Mouse (Mus musculus) stomach, embryonic 15.5 days (tissue): Measurements from ENCODE around the gene Pde1b. TPM values are rescaled to one million over a fixed set of nuclear protein-coding genes. Genes with fewer than 3 reads are reported as not detected.

Experiments
- ATAC-seq: fragments of 200-750 bp; cut with Nextera tagmentation; 2 replicates; pipeline ENCODE4 v1.8.0; 2017; ENCODE audit warnings: low read depth, moderate number of reproducible peaks, moderate TSS enrichment; ENCODE audit not compliant: insufficient read depth, low FRiP score
- H3K27ac ChIP-seq: fragments of 300-500 bp; sonication (generic); 2 replicates; pipeline ENCODE4 v1.5.1; 2015; ENCODE audit warnings: mild to moderate bottlenecking, inconsistent platforms
- H3K27me3 ChIP-seq: fragments of 300-500 bp; sonication (generic); replicated peaks from 2 replicates; pipeline ENCODE4 v1.6.1; 2015; ENCODE audit warnings: inconsistent platforms
- H3K36me3 ChIP-seq: fragments of 300-500 bp; sonication (generic); 2 replicates; pipeline ENCODE4 v1.6.1; 2015; ENCODE audit warnings: inconsistent platforms
- H3K4me1 ChIP-seq: fragments of 300-500 bp; sonication (generic); 2 replicates; pipeline ENCODE4 v1.6.1; 2015; ENCODE audit warnings: inconsistent platforms
- H3K4me2 ChIP-seq: fragments of 300-500 bp; sonication (generic); 2 replicates; pipeline ENCODE4 v1.6.1; 2015; ENCODE audit warnings: mild to moderate bottlenecking, inconsistent platforms
- H3K4me3 ChIP-seq: fragments of 300-500 bp; sonication (generic); replicated peaks from 2 replicates; pipeline ENCODE4 v1.5.1; 2015; ENCODE audit warnings: inconsistent platforms
- H3K9ac ChIP-seq: fragments of 300-500 bp; sonication (generic); 2 replicates; pipeline ENCODE4 v1.6.1; 2015; ENCODE audit warnings: inconsistent platforms
- H3K9me3 ChIP-seq: fragments of 300-500 bp; sonication (generic); 2 replicates; pipeline ENCODE4 v1.6.1; 2016; ENCODE audit warnings: inconsistent platforms
- WGBS: fragments of 180-500 bp; shearing (Covaris S2); methylation state at CpG from one replicate; pipeline ENCODE4 v1.1.7; 2015; 5-methylcytosine and 5-hydroxymethylcytosine counted together
- polyA plus RNA-seq: library from polyadenylated mRNA; unstranded; fragments of >200 nt; fragmentation: Nextera tagmentation; extraction: Ambion mirVana; gene quantifications from 2 replicates; pipeline ENCODE4 v1.2.1, GENCODE M21; 2015

Gene Pde1b
- polyA plus RNA-seq, 1 experiment from 2014 or later, result 8.8 TPM

DNA sequence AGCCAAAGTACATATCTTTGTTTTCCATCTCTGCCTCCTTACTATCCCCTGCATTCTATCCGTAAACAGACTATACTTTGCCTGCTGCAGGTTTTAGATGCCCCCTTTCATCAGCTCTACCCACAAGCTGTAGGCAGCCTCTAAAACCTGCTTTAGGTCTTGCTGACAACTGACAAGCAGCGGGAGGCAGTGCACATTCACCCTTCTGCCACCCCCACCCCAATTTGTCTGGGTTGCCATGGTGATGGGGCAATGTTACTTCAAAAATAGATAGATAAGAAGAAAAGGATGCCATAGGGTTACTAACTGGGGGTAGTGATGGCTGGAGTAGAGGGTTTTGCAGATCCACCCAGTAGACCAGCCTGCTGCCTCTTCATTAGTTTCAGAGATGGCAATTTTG lies 18.3 kb upstream of the Pde1b start:
- WGBS, result 55% methylated on average over 2 of the region's 2 CpGs
- H3K9ac ChIP-seq, result no peak overlapping the region
- H3K4me3 ChIP-seq, result no peak overlapping the region
- no peak overlapping the region for H3K4me2 ChIP-seq
- H3K9me3 ChIP-seq, result no peaks in the 10 kb centered on the region
- H3K27me3 ChIP-seq, result no peaks in the 10 kb centered on the region
- no peak overlapping the region for H3K27ac ChIP-seq
- H3K36me3 ChIP-seq, result no peaks in the 10 kb centered on the region
- H3K4me1 ChIP-seq, result peaks cover 6% of the 10 kb centered on the region; the same call in 1 of the 2 replicates
- no peak for ATAC-seq

DNA sequence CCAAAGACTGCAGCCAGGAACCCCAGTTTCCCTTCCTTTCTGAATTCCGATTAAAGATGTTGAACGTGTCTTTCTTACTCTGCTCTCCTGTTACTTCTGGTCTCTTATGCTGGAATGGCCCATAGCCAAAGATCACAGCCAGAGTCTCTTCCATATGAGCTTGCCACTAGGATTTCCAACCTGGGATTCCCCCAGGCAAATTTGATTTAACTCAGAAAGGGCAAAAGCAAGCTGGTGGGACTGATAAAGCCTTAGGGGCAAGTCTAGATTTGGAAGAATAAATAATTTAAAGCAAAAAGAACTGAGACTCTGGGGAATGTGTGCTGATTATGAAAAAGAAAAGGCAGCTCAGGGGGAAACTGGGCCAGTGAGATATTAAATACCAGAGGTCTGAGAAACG lies 17.7 kb upstream of the Pde1b start:
- no peaks in the 10 kb centered on the region for H3K9me3 ChIP-seq
- no peak overlapping the region for H3K4me3 ChIP-seq
- H3K27me3 ChIP-seq, result no peaks in the 10 kb centered on the region
- H3K4me1 ChIP-seq, result peaks cover 6% of the 10 kb centered on the region; the same call in 1 of the 2 replicates
- H3K36me3 ChIP-seq, result no peaks in the 10 kb centered on the region
- no peak for ATAC-seq
- 66% methylated on average over 3 of the region's 3 CpGs for WGBS
- no peak overlapping the region for H3K27ac ChIP-seq
- H3K4me2 ChIP-seq, result no peak overlapping the region
- no peak overlapping the region for H3K9ac ChIP-seq

DNA sequence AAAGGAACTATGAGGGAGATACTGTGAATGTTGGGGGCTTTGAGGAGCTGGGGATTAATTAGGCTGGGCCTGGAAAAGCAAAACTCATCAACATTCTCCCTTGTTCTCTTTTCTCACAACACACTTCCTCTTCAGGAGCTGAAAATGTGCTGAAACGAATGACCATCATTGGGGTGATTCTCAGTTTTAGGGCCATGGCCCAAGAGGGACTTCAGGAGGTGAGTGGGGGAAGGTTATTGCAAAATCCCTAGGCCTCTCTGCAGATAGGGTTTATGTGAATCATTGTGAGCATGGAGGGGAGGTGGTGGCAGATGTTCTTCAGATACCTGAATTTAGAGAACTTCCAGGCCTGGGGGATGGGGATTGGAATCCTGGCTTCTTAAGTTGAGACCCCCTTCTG lies 16.2 kb upstream of the Pde1b start:
- H3K4me1 ChIP-seq, result peaks cover 6% of the 10 kb centered on the region; the same call in 1 of the 2 replicates
- whole genome bisulfite sequencing, result 47% methylated on average over 1 of the region's 1 CpGs
- no peak overlapping the region for H3K27ac ChIP-seq
- H3K9me3 ChIP-seq, result no peaks in the 10 kb centered on the region
- no peak overlapping the region for H3K9ac ChIP-seq
- no peak for ATAC-seq
- no peaks in the 10 kb centered on the region for H3K27me3 ChIP-seq
- no peak overlapping the region for H3K4me3 ChIP-seq
- no peak overlapping the region for H3K4me2 ChIP-seq
- no peaks in the 10 kb centered on the region for H3K36me3 ChIP-seq

DNA sequence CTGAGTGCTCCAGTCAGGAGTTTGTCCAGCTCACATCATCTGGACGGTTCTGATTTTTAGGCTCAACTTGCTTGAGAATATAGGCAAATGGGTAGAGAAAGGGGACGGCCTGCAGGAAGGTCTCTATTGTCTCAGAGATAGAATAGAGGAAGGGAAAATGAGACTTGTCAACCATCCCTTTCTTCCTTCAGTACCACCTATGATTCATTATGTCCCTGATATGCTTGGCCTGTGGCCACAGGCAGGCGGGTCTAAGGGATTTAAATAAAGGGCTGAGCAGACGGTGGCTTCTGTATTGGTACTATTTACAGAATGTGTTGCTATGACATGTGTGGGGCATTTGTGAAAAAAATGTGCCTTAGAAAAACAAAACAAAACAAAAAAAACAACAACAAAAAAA lies 14.5 kb upstream of the Pde1b start:
- Histone ChIP-seq H3K4me3 (no peak overlapping the region), H3K4me2 (no peak overlapping the region), H3K36me3 (no peaks in the 10 kb centered on the region), H3K9ac (no peak overlapping the region), H3K4me1 (peaks cover 6% of the 10 kb centered on the region; the same call in 1 of the 2 replicates), H3K27ac (peak overlapping the region; percentile 40), H3K9me3 (no peaks in the 10 kb centered on the region), H3K27me3 (no peaks in the 10 kb centered on the region)
- WGBS, result 50% methylated on average over 4 of the region's 4 CpGs
- ATAC-seq, result no peak

DNA sequence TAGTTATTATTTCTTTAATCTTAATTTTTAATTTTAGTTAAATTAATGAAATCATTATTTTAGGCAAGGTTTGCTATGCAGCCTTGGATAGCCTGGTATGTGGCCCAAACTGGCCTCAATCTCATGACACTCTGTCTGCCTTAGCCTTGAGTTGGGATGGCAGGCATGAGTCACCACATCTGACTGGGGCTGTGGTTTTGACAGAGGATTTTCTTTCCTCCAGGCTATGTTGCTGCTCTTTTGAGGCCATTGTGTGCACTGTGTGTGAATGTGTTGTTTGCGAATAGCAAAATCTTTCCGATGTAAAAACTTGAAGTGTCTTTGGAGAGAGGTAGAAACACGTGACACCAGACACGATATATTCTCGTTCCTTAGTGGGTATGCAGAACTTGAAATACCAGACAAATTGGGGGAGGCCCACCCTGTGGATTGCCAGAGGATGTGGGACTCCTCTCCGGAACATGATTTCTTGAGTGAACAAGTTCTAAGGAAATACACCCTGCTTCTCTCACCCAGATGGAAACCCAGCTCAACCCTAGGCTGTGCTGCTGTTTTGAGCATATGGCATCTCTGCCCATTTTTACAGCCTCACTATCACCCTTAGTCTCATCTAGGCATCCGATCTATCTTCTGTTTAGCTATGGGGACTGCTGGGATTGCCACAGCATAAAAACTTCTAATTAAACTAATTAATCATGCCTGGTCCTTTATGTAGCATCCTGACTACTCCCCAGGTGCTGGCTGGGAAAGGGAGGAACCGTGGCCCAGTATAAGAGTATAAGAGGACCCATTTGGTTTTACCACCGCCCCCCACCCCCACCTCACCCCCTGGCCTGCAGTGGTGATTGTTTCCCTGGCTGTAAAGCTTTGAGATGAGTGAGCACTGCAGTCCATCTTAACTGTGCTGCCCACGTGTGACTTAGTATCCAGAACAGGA lies 6.4 kb upstream of the Pde1b start:
- WGBS, result 70% methylated on average over 10 of the region's 10 CpGs
- no peaks in the 10 kb centered on the region for H3K27me3 ChIP-seq
- H3K4me1 ChIP-seq, result no peaks in the 10 kb centered on the region
- H3K4me2 ChIP-seq, result no peak overlapping the region
- H3K4me3 ChIP-seq, result no peak overlapping the region
- no peak for ATAC-seq
- no peak overlapping the region for H3K9ac ChIP-seq
- no peak overlapping the region for H3K27ac ChIP-seq
- no peaks in the 10 kb centered on the region for H3K9me3 ChIP-seq
- H3K36me3 ChIP-seq, result no peaks in the 10 kb centered on the region

DNA sequence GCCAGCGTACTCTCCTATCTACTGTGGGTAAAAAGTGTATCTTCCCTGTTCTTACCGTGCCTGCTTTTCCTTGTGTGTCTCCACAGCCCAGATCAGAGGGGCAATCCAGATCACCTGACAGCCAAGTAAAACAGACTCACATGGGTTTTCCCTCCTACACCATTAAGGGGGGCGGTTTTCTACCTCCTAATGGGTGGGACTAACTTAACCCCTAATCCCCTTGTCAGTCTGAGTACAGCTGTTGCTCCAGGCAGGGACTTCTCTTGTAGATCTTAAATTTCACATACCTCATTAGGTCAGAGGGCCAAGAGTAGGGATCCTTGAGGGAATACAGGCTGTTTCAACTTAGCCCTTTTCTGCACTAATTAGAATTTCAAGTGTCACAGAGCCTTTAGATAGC lies 4.7 kb upstream of the Pde1b start:
- WGBS, result 34% methylated on average over 3 of the region's 3 CpGs

DNA sequence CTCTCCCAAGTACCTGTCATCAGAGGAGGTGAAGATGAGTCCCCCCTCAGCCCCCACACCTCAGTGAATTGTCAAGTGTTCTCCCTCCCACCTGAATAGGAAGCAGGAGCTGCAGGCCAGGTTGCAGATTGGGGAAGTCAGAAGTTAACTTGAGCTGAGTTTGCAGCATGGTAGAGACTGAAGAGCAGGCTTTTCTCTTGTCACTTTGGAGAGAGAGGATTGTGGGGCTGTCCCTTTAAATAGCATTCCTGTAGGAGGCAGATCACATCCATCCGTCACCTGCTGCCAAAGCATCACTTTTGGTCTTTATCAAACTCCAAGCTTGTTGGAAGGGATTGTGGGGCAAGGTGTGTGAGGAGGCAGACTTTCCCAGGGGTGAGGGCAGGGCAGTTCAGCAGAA lies 2.1 kb upstream of the Pde1b start:
- Histone ChIP-seq H3K4me1 (peaks cover 7% of the 10 kb centered on the region; the same call in 1 of the 2 replicates), H3K27me3 (peaks cover 22% of the 10 kb centered on the region), H3K9ac (no peak overlapping the region), H3K36me3 (no peaks in the 10 kb centered on the region), H3K4me2 (no peak overlapping the region), H3K4me3 (no peak overlapping the region), H3K9me3 (no peaks in the 10 kb centered on the region), H3K27ac (no peak overlapping the region)
- 89% methylated on average over 1 of the region's 1 CpGs for WGBS
- ATAC-seq, result no peak

More for the DNA sequence above, 4.7 kb upstream of the Pde1b start:
- no peak for ATAC-seq
- Histone ChIP-seq H3K27ac (no peak overlapping the region), H3K4me1 (peaks cover 1% of the 10 kb centered on the region; the same call in 1 of the 2 replicates), H3K4me3 (no peak overlapping the region), H3K4me2 (no peak overlapping the region), H3K9me3 (no peaks in the 10 kb centered on the region), H3K9ac (no peak overlapping the region), H3K27me3 (peaks cover under 1% of the 10 kb centered on the region; the same call in 1 of the 2 replicates), H3K36me3 (no peaks in the 10 kb centered on the region)

DNA sequence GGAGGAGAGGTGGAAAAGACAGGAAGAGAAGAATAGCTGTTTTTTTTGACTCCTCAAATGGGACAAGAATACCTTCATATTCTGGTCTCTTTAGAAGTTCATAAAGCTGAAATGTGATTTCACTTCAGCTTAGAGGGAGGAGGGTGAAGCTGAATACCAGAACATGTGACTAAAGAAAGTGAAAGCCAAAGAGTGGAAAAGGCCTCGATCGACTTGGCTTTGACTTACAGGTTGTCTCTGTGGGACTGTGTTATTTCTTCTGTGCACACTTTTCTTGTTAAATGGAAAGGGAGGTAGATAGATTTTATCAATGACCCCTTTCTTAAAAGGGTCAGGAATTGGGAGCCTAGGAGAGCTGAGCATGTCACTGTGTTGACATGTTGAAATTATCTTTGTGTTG lies 1.6 kb upstream of the Pde1b start:
- Histone ChIP-seq H3K9ac (no peak overlapping the region), H3K27me3 (peaks cover 22% of the 10 kb centered on the region), H3K4me1 (peaks cover 7% of the 10 kb centered on the region; the same call in 1 of the 2 replicates), H3K9me3 (no peaks in the 10 kb centered on the region), H3K36me3 (no peaks in the 10 kb centered on the region), H3K4me2 (no peak overlapping the region), H3K27ac (no peak overlapping the region), H3K4me3 (no peak overlapping the region)
- no peak for ATAC-seq
- 37% methylated on average over 2 of the region's 2 CpGs for WGBS

DNA sequence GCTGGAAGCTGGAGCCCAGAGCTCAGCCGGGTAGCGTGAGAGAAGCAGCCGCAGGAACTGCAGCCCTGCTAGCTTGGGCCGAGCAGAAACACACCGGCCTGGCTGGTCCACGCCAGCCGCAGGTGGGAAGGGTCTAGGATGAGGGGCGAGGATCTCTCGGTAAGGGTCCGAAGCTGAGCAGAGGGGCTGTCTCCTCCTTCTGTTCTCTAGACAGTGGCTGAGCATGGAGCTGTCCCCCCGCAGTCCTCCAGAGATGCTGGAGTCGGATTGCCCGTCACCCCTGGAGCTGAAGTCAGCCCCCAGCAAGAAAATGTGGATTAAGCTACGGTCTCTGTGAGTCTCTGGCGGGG lies 392 bp downstream of the Pde1b start:
- peak overlapping the region; percentile 54 for H3K4me3 ChIP-seq
- H3K36me3 ChIP-seq, result no peaks in the 10 kb centered on the region
- WGBS, result 3% methylated on average over 15 of the region's 15 CpGs
- peaks cover 7% of the 10 kb centered on the region; the same call in 1 of the 2 replicates for H3K4me1 ChIP-seq
- ATAC-seq, result no peak; the same call in 1 of the 2 replicates
- H3K27ac ChIP-seq, result peak overlapping the region; percentile 44; the same call in 1 of the 2 replicates
- H3K27me3 ChIP-seq, result peaks cover 22% of the 10 kb centered on the region
- no peaks in the 10 kb centered on the region for H3K9me3 ChIP-seq
- H3K4me2 ChIP-seq, result peak overlapping the region; percentile 97
- peak overlapping the region; percentile 46 for H3K9ac ChIP-seq

DNA sequence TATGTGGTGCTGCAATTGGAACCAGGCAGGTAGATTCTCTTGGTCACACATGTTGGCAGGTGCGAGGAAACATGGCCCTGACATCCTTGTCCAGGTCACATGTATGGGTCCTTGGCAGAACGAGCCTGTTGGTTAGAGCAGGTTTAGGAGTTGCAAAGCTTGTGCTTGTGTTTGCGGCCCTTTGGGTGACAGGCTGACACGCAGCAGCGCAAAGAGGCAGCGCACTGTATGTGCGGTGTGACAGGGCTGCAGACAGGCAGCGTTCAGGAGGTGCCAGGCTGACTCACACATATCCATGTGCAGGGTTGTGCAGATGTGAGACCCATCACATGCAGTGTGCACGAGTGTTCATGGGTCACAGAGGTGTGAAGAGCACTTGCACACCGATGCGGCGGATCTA lies 826 bp downstream of the Pde1b start:
- Histone ChIP-seq H3K9ac (no peak overlapping the region), H3K27me3 (peaks cover 22% of the 10 kb centered on the region), H3K4me2 (peak overlapping the region; percentile 97), H3K36me3 (no peaks in the 10 kb centered on the region), H3K9me3 (no peaks in the 10 kb centered on the region), H3K4me3 (peak overlapping the region; percentile 54), H3K4me1 (peaks cover 7% of the 10 kb centered on the region; the same call in 1 of the 2 replicates), H3K27ac (no peak overlapping the region)
- 54% methylated on average over 12 of the region's 12 CpGs for WGBS
- ATAC-seq, result no peak

DNA sequence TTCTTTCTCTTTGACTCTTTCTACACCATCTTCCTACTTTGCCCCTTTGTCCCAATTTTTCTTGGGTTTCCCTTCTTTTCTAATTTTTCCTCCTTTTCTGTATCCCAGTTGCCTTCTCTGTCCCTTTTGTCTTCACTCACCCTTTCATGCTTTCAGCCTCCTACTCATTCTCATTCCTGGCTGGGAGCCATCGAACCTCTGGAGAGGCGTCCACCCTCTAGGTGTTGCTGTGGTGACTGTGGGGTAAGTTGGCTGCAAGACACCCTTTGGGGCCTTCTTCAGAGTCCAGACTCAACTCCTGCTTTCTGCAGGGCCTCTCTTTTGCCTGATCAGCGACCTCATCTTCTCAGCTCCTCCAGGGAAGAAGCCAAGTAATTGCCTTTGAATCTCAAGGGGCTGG lies 6.5 kb downstream of the Pde1b start:
- Histone ChIP-seq H3K27ac (no peak overlapping the region), H3K4me1 (peaks cover 15% of the 10 kb centered on the region; the same call in 1 of the 2 replicates), H3K4me2 (no peak overlapping the region), H3K36me3 (no peaks in the 10 kb centered on the region), H3K4me3 (no peak overlapping the region), H3K9me3 (no peaks in the 10 kb centered on the region), H3K27me3 (peaks cover 10% of the 10 kb centered on the region), H3K9ac (no peak overlapping the region)
- no peak for ATAC-seq
- WGBS, result 66% methylated on average over 3 of the region's 3 CpGs

DNA sequence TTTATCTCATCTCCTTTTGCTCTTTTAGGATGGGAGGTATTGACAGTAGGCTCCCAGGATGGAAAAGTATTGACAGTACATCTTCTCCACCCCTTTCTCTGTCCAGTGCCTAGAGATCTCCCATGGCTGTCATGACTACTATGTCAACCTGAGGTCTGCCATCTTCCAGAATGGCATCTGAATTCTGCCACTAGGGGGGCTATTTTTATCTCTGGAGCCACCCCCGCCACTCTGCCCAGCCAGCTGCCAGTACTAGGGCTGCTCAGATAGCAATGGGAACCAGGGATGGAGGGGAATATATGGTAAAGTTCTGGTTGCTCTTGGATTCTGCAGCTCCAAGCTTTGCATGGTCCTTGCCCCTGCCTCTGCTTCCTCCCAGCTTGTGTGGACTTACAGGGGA lies 8.8 kb downstream of the Pde1b start:
- no peak overlapping the region for H3K9ac ChIP-seq
- no peak overlapping the region for H3K27ac ChIP-seq
- WGBS, result 56% methylated on average over 1 of the region's 1 CpGs
- no peak overlapping the region for H3K4me3 ChIP-seq
- no peak for ATAC-seq
- H3K4me2 ChIP-seq, result no peak overlapping the region
- no peaks in the 10 kb centered on the region for H3K27me3 ChIP-seq
- no peaks in the 10 kb centered on the region for H3K36me3 ChIP-seq
- H3K9me3 ChIP-seq, result no peaks in the 10 kb centered on the region
- peaks cover 23% of the 10 kb centered on the region for H3K4me1 ChIP-seq
